Mouse (Mus musculus): ENCODE results near the gene Izumo1r.

DNA sequence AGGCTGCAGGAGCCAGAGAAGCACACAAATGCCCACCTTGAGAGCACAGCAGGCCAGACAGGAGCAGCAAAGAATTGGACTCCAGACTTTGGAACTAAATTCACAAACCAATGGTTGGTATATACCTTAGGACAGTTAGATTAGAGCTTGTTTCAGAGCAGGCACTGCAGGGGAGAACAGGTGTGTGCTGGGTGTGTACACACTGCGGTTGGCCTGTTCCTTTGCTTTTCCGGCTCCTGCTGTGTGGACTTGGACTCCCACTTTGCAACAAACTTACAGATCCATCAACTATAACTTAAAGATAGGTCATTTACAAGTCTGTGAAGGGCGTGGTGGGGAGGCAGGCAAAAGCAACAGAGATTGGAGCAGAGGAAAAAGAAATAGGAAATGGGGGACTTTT lies 45.0 kb downstream of the Izumo1r start:
- TF ChIP-seq GATA1 (IDR thresholded peaks at IDR 0.05; ENCODE audit: borderline replicate concordance, low read length): no peak
- no peak for TF ChIP-seq FLI1 (IDR thresholded peaks at IDR 0.05; ENCODE audit: low read length)

Measured in megakaryocyte, embryonic 14.5 days (primary cell).